Mouse (Mus musculus): ENCODE data around the gene 9030025P20Rik.
"Not testable (repeated sequence)": the region's sequence is repeated elsewhere in the genome, so short reads cannot be mapped to it uniquely, and the experiment has no call there.

9030025P20Rik gene

DNA sequence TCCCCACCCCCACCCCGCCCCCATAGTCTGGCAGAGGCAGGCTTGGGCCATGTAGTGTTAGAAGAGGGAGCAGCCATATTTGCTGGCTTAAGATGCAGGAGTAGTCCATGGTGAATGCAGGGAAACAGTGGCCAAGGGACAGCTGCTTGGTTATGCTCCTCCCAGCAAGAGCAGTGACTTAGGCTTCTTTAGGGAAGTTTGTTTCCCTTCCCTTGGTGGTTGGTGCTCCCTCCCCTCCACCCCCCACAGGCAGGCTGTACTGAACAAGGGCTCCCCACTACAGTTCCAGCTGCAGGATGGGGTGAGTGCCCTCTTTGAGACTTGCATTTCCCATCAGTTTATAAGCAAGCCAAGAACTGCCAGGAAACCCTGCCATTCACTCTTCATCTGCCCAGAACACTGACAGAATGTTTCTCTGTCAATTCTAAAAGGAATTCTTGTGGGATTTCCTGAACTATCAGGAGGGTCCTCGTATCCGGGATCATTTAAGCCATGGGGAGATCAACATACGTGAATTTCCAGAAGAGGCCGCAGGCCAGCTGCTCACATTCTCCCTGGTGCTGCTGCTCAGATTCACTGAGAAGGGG is 11.9 kb downstream of the 9030025P20Rik start:
- not testable (repeated sequence) for DNase-seq (ENCODE audit: low read depth, low spot score)

DNA sequence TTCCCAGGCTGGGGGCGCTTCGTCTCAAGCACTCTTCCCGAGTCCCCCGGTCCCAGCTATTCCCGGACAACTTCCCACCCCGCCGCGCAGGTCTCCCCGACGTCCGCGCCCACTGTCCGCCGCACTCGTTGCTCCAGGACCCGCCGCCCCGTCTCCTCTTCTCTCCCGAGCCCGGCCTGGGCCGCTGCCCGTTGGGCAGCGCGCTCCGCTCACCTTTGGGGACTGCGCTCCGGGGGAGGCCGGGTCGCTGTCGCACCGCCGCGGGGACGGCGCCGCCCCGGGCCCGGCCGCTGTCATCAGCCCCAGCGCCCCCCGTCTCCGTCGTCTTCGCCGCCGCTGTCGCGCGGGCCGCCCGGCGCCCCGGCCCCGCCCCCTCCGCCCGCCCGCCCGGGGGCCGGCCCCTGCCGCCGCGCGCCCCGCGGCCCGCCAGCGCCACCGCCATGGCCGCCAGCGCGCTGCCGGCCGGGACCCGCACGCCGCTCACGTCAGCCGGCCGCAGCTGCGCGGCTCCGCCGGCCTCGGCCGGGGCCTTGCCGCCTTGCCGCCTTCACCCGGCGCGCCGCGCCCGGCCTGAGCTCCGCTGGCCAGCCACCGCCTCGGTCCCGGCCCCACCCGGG is 14.4 kb downstream of the 9030025P20Rik start:
- not testable (repeated sequence) for DNase-seq (ENCODE audit: low read depth, low spot score)

DNA sequence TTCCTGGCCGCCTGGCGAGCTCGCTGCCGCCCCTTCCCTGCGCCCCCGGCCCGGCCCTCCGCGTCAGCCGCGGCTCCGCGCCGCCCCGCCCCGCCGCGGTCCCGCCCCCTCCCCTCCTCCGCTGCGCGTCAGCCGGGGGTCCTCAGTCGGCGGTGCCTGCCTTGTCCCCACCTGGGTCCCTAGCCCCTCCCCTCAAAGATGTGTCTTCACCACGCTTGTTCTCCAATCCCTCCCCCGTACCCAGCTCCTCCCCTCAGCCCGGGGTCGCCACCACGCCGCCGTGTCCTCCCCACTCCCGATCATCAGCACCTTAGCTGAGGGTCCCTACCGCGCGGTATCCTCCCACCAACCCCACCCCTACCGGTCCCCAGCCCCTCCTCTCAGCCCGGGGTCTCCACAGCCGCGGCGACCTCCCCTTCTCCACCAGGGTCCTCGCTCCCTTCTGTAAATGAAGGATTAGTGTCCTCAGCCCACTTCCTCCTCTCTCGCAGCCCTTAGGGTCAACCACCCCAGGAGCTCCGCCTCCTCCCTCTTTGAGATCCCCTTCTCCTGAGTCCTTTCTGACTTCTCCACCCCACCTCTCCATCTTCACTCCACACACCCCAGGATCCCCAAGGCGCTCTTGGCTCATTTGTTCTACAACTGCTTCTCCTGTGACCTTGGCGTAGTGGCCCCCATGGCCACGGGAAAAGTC is 15.0 kb downstream of the 9030025P20Rik start:
- not testable (repeated sequence) for DNase-seq (ENCODE audit: low read depth, low spot score)

DNA sequence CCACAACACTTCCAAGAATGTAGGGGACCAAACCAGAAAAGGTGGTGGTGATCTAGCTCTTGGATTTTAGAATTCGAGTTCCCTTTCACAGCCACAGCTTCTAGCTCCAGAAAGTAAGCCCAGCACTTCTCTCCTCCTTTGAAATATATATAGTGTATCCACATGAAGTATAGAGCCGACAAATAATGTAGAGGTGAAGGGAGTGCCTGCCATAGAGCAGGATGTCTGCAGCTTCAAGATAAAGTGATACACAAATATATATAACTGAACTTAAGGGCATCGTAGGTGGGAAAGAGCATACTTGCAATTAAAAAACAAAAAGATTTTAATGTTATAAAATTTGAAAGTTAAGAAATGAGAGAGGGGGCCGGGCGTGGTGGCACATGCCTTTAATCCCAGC is 15.9 kb downstream of the 9030025P20Rik start:
- not testable (repeated sequence) for DNase-seq (ENCODE audit: low read depth, low spot score)

DNA sequence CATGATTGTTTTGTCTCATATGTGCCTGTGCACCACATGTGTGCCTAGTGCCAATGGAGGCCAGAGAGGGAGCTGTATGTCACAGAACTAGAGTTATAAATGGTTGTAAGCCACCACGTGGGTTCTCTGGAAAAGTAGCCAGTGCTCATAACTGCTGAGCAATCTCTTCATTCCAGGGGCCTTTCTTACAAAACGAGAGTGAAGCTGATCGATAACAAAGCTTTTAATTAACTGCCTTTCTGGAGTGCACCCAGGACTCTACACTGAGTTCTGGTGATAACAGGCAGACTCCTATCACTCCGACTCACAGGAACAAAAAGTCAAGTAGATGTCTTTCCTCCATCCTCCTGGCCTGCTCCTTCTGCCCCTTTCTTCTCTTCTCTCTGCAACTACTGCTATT is 21.8 kb downstream of the 9030025P20Rik start:
- DNase-seq (ENCODE audit: low read depth, low spot score), result not testable (repeated sequence)

DNA sequence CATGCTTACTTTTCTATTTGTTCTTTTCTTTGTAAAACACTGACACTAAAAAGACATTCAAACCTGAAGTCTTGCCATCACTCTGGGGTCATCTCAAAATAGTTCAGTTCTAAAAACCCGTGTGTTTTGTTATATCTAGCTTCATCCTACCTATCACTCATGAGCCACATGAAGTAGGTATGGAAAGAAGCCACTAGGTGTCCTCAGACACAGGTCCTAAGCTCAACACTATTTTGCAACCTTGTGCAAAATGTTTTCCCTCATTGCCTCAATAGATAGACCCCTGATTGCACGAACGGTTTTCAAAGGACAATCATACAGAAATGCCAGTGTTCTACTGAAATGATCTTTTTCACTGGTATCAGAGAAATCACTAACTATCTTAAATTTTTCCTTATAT is 30.8 kb downstream of the 9030025P20Rik start:
- DNase-seq (ENCODE audit: low read depth, low spot score), result not testable (repeated sequence)

DNA sequence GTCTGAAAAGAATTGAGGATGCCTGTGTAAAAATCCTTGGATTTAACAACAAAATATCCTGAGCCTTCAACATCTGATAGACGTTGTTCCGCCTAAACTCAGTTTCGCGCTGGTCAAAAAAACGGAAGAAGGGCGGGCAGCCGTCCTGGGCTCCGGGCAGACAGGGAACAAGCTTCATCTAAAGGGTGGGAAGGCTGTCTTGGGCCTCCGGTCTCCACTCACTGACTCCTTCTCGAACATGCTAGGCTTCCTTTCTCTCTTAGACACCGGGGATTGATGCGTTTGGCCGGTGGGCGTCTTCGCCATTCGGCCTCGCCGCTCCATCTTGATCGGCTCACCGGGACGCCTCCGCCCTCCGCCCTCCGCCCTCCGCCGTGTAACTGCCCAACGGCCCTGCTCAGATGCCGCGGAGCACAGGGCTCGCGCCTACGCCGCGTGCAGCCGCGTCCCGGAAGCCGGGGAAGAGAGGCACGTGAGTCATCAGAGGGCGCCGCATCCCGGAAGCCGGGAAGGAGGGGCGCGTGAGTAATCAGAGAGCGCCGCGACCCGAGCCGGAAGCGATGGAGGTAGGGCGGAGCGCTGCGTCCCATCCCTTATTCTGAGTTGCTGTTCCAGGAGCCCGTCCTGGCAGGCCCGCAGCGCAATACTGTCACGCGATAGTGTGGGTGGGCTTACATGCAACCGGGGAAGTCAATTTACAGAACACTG is 31.6 kb downstream of the 9030025P20Rik start, which contains the start of gene Gm3435:
TSS of gene Gm3435 (plus strand) at position 471 of the 708 bp plus-strand sequence.
- DNase-seq (ENCODE audit: low read depth, low spot score), result not testable (repeated sequence)

DNA sequence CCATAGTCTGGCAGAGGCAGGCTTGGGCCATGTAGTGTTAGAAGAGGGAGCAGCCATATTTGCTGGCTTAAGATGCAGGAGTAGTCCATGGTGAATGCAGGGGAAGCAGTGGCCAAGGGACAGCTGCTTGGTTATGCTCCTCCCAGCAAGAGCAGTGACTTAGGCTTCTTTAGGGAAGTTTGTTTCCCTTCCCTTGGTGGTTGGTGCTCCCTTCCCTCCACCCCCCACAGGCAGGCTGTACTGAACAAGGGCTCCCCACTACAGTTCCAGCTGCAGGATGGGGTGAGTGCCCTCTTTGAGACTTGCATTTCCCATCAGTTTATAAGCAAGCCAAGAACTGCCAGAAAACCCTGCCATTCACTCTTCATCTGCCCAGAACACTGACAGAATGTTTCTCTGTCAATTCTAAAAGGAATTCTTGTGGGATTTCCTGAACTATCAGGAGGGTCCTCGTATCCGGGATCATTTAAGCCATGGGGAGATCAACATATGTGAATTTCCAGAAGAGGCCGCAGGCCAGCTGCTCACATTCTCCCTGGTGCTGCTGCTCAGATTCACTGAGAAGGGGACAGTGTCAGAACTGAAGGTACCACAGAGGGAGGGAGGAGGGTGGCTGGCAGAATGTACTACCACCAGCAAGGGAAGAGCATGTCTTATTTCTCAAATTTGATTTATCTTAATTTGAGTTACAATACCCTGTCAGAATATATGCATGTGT is 43.4 kb downstream of the 9030025P20Rik start:
- not testable (repeated sequence) for DNase-seq (ENCODE audit: low read depth, low spot score)

DNA sequence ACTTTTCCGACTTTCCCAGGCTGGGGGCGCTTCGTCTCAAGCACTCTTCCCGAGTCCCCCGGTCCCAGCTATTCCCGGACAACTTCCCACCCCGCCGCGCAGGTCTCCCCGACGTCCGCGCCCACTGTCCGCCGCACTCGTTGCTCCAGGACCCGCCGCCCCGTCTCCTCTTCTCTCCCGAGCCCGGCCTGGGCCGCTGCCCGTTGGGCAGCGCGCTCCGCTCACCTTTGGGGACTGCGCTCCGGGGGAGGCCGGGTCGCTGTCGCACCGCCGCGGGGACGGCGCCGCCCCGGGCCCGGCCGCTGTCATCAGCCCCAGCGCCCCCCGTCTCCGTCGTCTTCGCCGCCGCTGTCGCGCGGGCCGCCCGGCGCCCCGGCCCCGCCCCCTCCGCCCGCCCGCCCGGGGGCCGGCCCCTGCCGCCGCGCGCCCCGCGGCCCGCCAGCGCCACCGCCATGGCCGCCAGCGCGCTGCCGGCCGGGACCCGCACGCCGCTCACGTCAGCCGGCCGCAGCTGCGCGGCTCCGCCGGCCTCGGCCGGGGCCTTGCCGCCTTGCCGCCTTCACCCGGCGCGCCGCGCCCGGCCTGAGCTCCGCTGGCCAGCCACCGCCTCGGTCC is 45.7 kb downstream of the 9030025P20Rik start:
- not testable (repeated sequence) for DNase-seq (ENCODE audit: low read depth, low spot score)

DNA sequence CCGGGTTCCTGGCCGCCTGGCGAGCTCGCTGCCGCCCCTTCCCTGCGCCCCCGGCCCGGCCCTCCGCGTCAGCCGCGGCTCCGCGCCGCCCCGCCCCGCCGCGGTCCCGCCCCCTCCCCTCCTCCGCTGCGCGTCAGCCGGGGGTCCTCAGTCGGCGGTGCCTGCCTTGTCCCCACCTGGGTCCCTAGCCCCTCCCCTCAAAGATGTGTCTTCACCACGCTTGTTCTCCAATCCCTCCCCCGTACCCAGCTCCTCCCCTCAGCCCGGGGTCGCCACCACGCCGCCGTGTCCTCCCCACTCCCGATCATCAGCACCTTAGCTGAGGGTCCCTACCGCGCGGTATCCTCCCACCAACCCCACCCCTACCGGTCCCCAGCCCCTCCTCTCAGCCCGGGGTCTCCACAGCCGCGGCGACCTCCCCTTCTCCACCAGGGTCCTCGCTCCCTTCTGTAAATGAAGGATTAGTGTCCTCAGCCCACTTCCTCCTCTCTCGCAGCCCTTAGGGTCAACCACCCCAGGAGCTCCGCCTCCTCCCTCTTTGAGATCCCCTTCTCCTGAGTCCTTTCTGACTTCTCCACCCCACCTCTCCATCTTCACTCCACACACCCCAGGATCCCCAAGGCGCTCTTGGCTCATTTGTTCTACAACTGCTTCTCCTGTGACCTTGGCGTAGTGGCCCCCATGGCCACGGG is 46.4 kb downstream of the 9030025P20Rik start:
- not testable (repeated sequence) for DNase-seq (ENCODE audit: low read depth, low spot score)

DNA sequence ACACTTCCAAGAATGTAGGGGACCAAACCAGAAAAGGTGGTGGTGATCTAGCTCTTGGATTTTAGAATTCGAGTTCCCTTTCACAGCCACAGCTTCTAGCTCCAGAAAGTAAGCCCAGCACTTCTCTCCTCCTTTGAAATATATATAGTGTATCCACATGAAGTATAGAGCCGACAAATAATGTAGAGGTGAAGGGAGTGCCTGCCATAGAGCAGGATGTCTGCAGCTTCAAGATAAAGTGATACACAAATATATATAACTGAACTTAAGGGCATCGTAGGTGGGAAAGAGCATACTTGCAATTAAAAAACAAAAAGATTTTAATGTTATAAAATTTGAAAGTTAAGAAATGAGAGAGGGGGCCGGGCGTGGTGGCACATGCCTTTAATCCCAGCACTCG is 47.2 kb downstream of the 9030025P20Rik start:
- not testable (repeated sequence) for DNase-seq (ENCODE audit: low read depth, low spot score)

DNA sequence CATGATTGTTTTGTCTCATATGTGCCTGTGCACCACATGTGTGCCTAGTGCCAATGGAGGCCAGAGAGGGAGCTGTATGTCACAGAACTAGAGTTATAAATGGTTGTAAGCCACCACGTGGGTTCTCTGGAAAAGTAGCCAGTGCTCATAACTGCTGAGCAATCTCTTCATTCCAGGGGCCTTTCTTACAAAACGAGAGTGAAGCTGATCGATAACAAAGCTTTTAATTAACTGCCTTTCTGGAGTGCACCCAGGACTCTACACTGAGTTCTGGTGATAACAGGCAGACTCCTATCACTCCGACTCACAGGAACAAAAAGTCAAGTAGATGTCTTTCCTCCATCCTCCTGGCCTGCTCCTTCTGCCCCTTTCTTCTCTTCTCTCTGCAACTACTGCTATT is 53.1 kb downstream of the 9030025P20Rik start:
- not testable (repeated sequence) for DNase-seq (ENCODE audit: low read depth, low spot score)

DNA sequence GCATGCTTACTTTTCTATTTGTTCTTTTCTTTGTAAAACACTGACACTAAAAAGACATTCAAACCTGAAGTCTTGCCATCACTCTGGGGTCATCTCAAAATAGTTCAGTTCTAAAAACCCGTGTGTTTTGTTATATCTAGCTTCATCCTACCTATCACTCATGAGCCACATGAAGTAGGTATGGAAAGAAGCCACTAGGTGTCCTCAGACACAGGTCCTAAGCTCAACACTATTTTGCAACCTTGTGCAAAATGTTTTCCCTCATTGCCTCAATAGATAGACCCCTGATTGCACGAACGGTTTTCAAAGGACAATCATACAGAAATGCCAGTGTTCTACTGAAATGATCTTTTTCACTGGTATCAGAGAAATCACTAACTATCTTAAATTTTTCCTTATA is 62.2 kb downstream of the 9030025P20Rik start:
- DNase-seq (ENCODE audit: low read depth, low spot score), result not testable (repeated sequence)
